Mouse (Mus musculus) ES-Bruce4 (cell line): ENCODE measurements around the gene Itih2.

ENCODE experiments used
- CTCF ChIP-seq: IDR thresholded peaks from one replicate; pipeline ENCODE4 v1.8.1; 2011; ENCODE audit warnings: low read depth, low read length
- POLR2A ChIP-seq: IDR thresholded peaks from one replicate; pipeline ENCODE4 v1.8.1; 2011; ENCODE audit warnings: low read length; ENCODE audit not compliant: insufficient read depth

- no peak for TF ChIP-seq POLR2A
- no peak for TF ChIP-seq CTCF
Observed at GRCm38 (mm10) chr2:10167283-10167682, 36.1 kb upstream of the Itih2 start.
